Mouse (Mus musculus): ENCODE measurements around the gene Chdh. TPM values are rescaled to one million over a fixed set of nuclear protein-coding genes. Genes with fewer than 3 reads are reported as not detected.

Gene Chdh
- polyA plus RNA-seq, 1 experiment from 2014 or later = 2.5 TPM

GRCm38 (mm10) chr14:30019792-30020575, 11.2 kb downstream of the Chdh start:
- H3K27ac ChIP-seq (ENCODE audit: low read length) = no peak overlapping the region
- H3K9ac ChIP-seq (replicated peaks; ENCODE audit: low read length) = no peak overlapping the region
- ATAC-seq (ENCODE audit: low FRiP score, low TSS enrichment) = no peak
- H3K9me3 ChIP-seq (ENCODE audit: low read length) = no peaks in the 10 kb centered on the region
- H3K4me1 ChIP-seq (ENCODE audit: insufficient read depth, low read length) = 0 out of 2 replicates have a peak, but pooled peaks cover 4% of the 10 kb centered on the region
- no peak overlapping the region for H3K4me2 ChIP-seq (replicated peaks; ENCODE audit: low read depth, low read length)
- H3K4me3 ChIP-seq (ENCODE audit: low read length) = no peak overlapping the region
- no peaks in the 10 kb centered on the region for H3K27me3 ChIP-seq (ENCODE audit: insufficient read depth, low read length)
- WGBS = 48% methylated on average over 9 of the region's 9 CpGs
- H3K36me3 ChIP-seq (ENCODE audit: insufficient read depth, low read length) = no peaks in the 10 kb centered on the region

GRCm38 (mm10) chr14:30022471-30022870, 13.6 kb downstream of the Chdh start:
- Histone ChIP-seq H3K4me2 (replicated peaks; ENCODE audit: low read depth, low read length) (no peak overlapping the region), H3K4me1 (ENCODE audit: insufficient read depth, low read length) (0 out of 2 replicates have a peak, but pooled peaks cover 4% of the 10 kb centered on the region), H3K27me3 (ENCODE audit: insufficient read depth, low read length) (no peaks in the 10 kb centered on the region), H3K36me3 (ENCODE audit: insufficient read depth, low read length) (no peaks in the 10 kb centered on the region), H3K4me3 (ENCODE audit: low read length) (no peak overlapping the region), H3K9ac (replicated peaks; ENCODE audit: low read length) (no peak overlapping the region), H3K9me3 (ENCODE audit: low read length) (no peaks in the 10 kb centered on the region), H3K27ac (ENCODE audit: low read length) (no peak overlapping the region)
- ATAC-seq (ENCODE audit: low FRiP score, low TSS enrichment) = no peak
- 93% methylated on average over 6 of the region's 6 CpGs for WGBS

- no peak overlapping the region for H3K9ac ChIP-seq (replicated peaks; ENCODE audit: low read length)
- ATAC-seq (ENCODE audit: low FRiP score, low TSS enrichment) = no peak
These were observed 15.6 kb downstream of the Chdh start for GRCm38 (mm10) chr14:30024387-30024786.

GRCm38 (mm10) chr14:30027378-30027777, 18.6 kb downstream of the Chdh start:
- H3K36me3 ChIP-seq (ENCODE audit: insufficient read depth, low read length) = no peaks in the 10 kb centered on the region
- ATAC-seq (ENCODE audit: low FRiP score, low TSS enrichment) = no peak
- H3K27me3 ChIP-seq (ENCODE audit: insufficient read depth, low read length) = no peaks in the 10 kb centered on the region
- H3K4me3 ChIP-seq (ENCODE audit: low read length) = no peak overlapping the region
- H3K4me1 ChIP-seq (ENCODE audit: insufficient read depth, low read length) = no peaks in the 10 kb centered on the region
- no peak overlapping the region for H3K9ac ChIP-seq (replicated peaks; ENCODE audit: low read length)
- 66% methylated on average over 2 of the region's 2 CpGs for WGBS
- H3K4me2 ChIP-seq (replicated peaks; ENCODE audit: low read depth, low read length) = no peak overlapping the region
- H3K27ac ChIP-seq (ENCODE audit: low read length) = no peak overlapping the region
- no peaks in the 10 kb centered on the region for H3K9me3 ChIP-seq (ENCODE audit: low read length)

More at GRCm38 (mm10) chr14:30024387-30024786, 15.6 kb downstream of the Chdh start:
- H3K4me2 ChIP-seq (replicated peaks; ENCODE audit: low read depth, low read length) = no peak overlapping the region
- 55% methylated on average over 7 of the region's 7 CpGs for WGBS
- H3K9me3 ChIP-seq (ENCODE audit: low read length) = no peaks in the 10 kb centered on the region
- H3K4me3 ChIP-seq (ENCODE audit: low read length) = no peak overlapping the region
- no peaks in the 10 kb centered on the region for H3K27me3 ChIP-seq (ENCODE audit: insufficient read depth, low read length)
- no peaks in the 10 kb centered on the region for H3K36me3 ChIP-seq (ENCODE audit: insufficient read depth, low read length)
- no peaks in the 10 kb centered on the region for H3K4me1 ChIP-seq (ENCODE audit: insufficient read depth, low read length)
- H3K27ac ChIP-seq (ENCODE audit: low read length) = no peak overlapping the region

- no peaks in the 10 kb centered on the region for H3K27me3 ChIP-seq (ENCODE audit: insufficient read depth, low read length)
- H3K36me3 ChIP-seq (ENCODE audit: insufficient read depth, low read length) = no peaks in the 10 kb centered on the region
- no peaks in the 10 kb centered on the region for H3K4me1 ChIP-seq (ENCODE audit: insufficient read depth, low read length)
- no peak overlapping the region for H3K4me2 ChIP-seq (replicated peaks; ENCODE audit: low read depth, low read length)
- no peaks in the 10 kb centered on the region for H3K9me3 ChIP-seq (ENCODE audit: low read length)
- 55% methylated on average over 8 of the region's 8 CpGs for WGBS
- no peak overlapping the region for H3K4me3 ChIP-seq (ENCODE audit: low read length)
- no peak for ATAC-seq (ENCODE audit: low FRiP score, low TSS enrichment)
- no peak overlapping the region for H3K27ac ChIP-seq (ENCODE audit: low read length)
- H3K9ac ChIP-seq (replicated peaks; ENCODE audit: low read length) = no peak overlapping the region
These were observed 24.6 kb downstream of the Chdh start for GRCm38 (mm10) chr14:30033405-30033804.

GRCm38 (mm10) chr14:30038431-30038830, 29.6 kb downstream of the Chdh start:
- H3K9ac ChIP-seq (replicated peaks; ENCODE audit: low read length) = no peak overlapping the region
- H3K4me2 ChIP-seq (replicated peaks; ENCODE audit: low read depth, low read length) = no peak overlapping the region
- no peak overlapping the region for H3K4me3 ChIP-seq (ENCODE audit: low read length)
- no peaks in the 10 kb centered on the region for H3K36me3 ChIP-seq (ENCODE audit: insufficient read depth, low read length)
- H3K27ac ChIP-seq (ENCODE audit: low read length) = no peak overlapping the region
- no peaks in the 10 kb centered on the region for H3K9me3 ChIP-seq (ENCODE audit: low read length)
- whole genome bisulfite sequencing = 87% methylated on average over 18 of the region's 18 CpGs
- H3K27me3 ChIP-seq (ENCODE audit: insufficient read depth, low read length) = no peaks in the 10 kb centered on the region
- no peaks in the 10 kb centered on the region for H3K4me1 ChIP-seq (ENCODE audit: insufficient read depth, low read length)
- ATAC-seq (ENCODE audit: low FRiP score, low TSS enrichment) = no peak

- no peak overlapping the region for H3K27ac ChIP-seq (ENCODE audit: low read length)
- 65% methylated on average over 4 of the region's 4 CpGs for WGBS
- no peak overlapping the region for H3K4me3 ChIP-seq (ENCODE audit: low read length)
- no peaks in the 10 kb centered on the region for H3K36me3 ChIP-seq (ENCODE audit: insufficient read depth, low read length)
- no peaks in the 10 kb centered on the region for H3K4me1 ChIP-seq (ENCODE audit: insufficient read depth, low read length)
- H3K27me3 ChIP-seq (ENCODE audit: insufficient read depth, low read length) = no peaks in the 10 kb centered on the region
- no peak overlapping the region for H3K4me2 ChIP-seq (replicated peaks; ENCODE audit: low read depth, low read length)
- H3K9ac ChIP-seq (replicated peaks; ENCODE audit: low read length) = no peak overlapping the region
- H3K9me3 ChIP-seq (ENCODE audit: low read length) = no peaks in the 10 kb centered on the region
- ATAC-seq (ENCODE audit: low FRiP score, low TSS enrichment) = no peak
These were observed 30.6 kb downstream of the Chdh start for GRCm38 (mm10) chr14:30039413-30039812.

GRCm38 (mm10) chr14:30041836-30042235, 33.0 kb downstream of the Chdh start:
- Histone ChIP-seq H3K9ac (replicated peaks; ENCODE audit: low read length) (no peak overlapping the region), H3K4me1 (ENCODE audit: insufficient read depth, low read length) (peaks cover 7% of the 10 kb centered on the region), H3K4me3 (ENCODE audit: low read length) (no peak overlapping the region), H3K4me2 (replicated peaks; ENCODE audit: low read depth, low read length) (no peak overlapping the region), H3K27me3 (ENCODE audit: insufficient read depth, low read length) (no peaks in the 10 kb centered on the region), H3K27ac (ENCODE audit: low read length) (no peak overlapping the region), H3K9me3 (ENCODE audit: low read length) (no peaks in the 10 kb centered on the region), H3K36me3 (ENCODE audit: insufficient read depth, low read length) (no peaks in the 10 kb centered on the region)
- no peak for ATAC-seq (ENCODE audit: low FRiP score, low TSS enrichment)
- 83% methylated on average over 9 of the region's 9 CpGs for WGBS

- H3K9me3 ChIP-seq (ENCODE audit: low read length) = no peaks in the 10 kb centered on the region
- no peak overlapping the region for H3K9ac ChIP-seq (replicated peaks; ENCODE audit: low read length)
- H3K27me3 ChIP-seq (ENCODE audit: insufficient read depth, low read length) = no peaks in the 10 kb centered on the region
- H3K4me3 ChIP-seq (ENCODE audit: low read length) = no peak overlapping the region
- H3K4me2 ChIP-seq (replicated peaks; ENCODE audit: low read depth, low read length) = no peak overlapping the region
- H3K27ac ChIP-seq (ENCODE audit: low read length) = no peak overlapping the region
- WGBS = 83% methylated on average over 7 of the region's 7 CpGs
- no peak for ATAC-seq (ENCODE audit: low FRiP score, low TSS enrichment)
- H3K36me3 ChIP-seq (ENCODE audit: insufficient read depth, low read length) = no peaks in the 10 kb centered on the region
- peaks cover 7% of the 10 kb centered on the region for H3K4me1 ChIP-seq (ENCODE audit: insufficient read depth, low read length)
These were observed 34.6 kb downstream of the Chdh start for GRCm38 (mm10) chr14:30043356-30043940.

- no peaks in the 10 kb centered on the region for H3K9me3 ChIP-seq (ENCODE audit: low read length)
- no peaks in the 10 kb centered on the region for H3K27me3 ChIP-seq (ENCODE audit: insufficient read depth, low read length)
- no peak overlapping the region for H3K27ac ChIP-seq (ENCODE audit: low read length)
- WGBS = 67% methylated on average over 10 of the region's 10 CpGs
- H3K9ac ChIP-seq (replicated peaks; ENCODE audit: low read length) = no peak overlapping the region
- no peaks in the 10 kb centered on the region for H3K36me3 ChIP-seq (ENCODE audit: insufficient read depth, low read length)
- ATAC-seq (ENCODE audit: low FRiP score, low TSS enrichment) = no peak
- H3K4me2 ChIP-seq (replicated peaks; ENCODE audit: low read depth, low read length) = no peak overlapping the region
- peaks cover 7% of the 10 kb centered on the region for H3K4me1 ChIP-seq (ENCODE audit: insufficient read depth, low read length)
- no peak overlapping the region for H3K4me3 ChIP-seq (ENCODE audit: low read length)
These were observed 36.4 kb downstream of the Chdh start for GRCm38 (mm10) chr14:30045239-30045638.
